Mouse (Mus musculus): ENCODE data around the gene Dnlz. TPM values are rescaled to one million over a fixed set of nuclear protein-coding genes. Genes with fewer than 3 reads are reported as not detected.
"Not testable (repeated sequence)": the region's sequence is repeated elsewhere in the genome, so short reads cannot be mapped to it uniquely, and the experiment has no call there.

The Dnlz gene
- 1 to 10 TPM; 6.5 to 7.4 TPM for polyA plus RNA-seq (2017; shearing (Covaris generic))

GRCm38 (mm10) chr2:26351358-26352290 lies at the start of gene Dnlz:
TSS of gene Dnlz (minus strand) at chr2:26352110.
- ATAC-seq = peak; percentile 86

GRCm38 (mm10) chr2:26401023-26401422 lies 49.1 kb upstream of the Dnlz start:
- ATAC-seq = no peak

GRCm38 (mm10) chr2:26400296-26400695 lies 48.4 kb upstream of the Dnlz start:
- ATAC-seq = no peak

- no peak for ATAC-seq
Observed at GRCm38 (mm10) chr2:26399647-26400046, 47.7 kb upstream of the Dnlz start.

GRCm38 (mm10) chr2:26398978-26399377 lies 47.1 kb upstream of the Dnlz start:
- ATAC-seq = no peak

- no peak for ATAC-seq
Observed at GRCm38 (mm10) chr2:26391617-26392016, 39.7 kb upstream of the Dnlz start.

- no peak for ATAC-seq
Observed at GRCm38 (mm10) chr2:26390954-26391353, 39.0 kb upstream of the Dnlz start.

- peak; percentile 89 for ATAC-seq
Observed at GRCm38 (mm10) chr2:26389154-26389690, 37.3 kb upstream of the Dnlz start, which contains the start of the genes Entr1 and Pmpca. TSS of gene Entr1 (minus strand) at chr2:26389316. TSS of gene Pmpca (plus strand) at chr2:26389339.

- ATAC-seq = peak; percentile 7
Observed at GRCm38 (mm10) chr2:26388682-26389153, 36.8 kb upstream of the Dnlz start.

- no peak for ATAC-seq
Observed at GRCm38 (mm10) chr2:26387713-26388112, 35.8 kb upstream of the Dnlz start.

- ATAC-seq = not testable (repeated sequence)
Observed at GRCm38 (mm10) chr2:26380871-26381270, 29.0 kb upstream of the Dnlz start.

- ATAC-seq = peak; percentile 100
Observed at GRCm38 (mm10) chr2:26380131-26380771, 28.3 kb upstream of the Dnlz start, which contains the start of gene Snapc4. TSS of gene Snapc4 (minus strand) at chr2:26380653.

- no peak for ATAC-seq
Observed at GRCm38 (mm10) chr2:26372396-26372795, 20.5 kb upstream of the Dnlz start.

- ATAC-seq = no peak
Observed at GRCm38 (mm10) chr2:26368572-26368971, 16.7 kb upstream of the Dnlz start.

GRCm38 (mm10) chr2:26367911-26368310 lies 16.0 kb upstream of the Dnlz start:
- no peak for ATAC-seq

GRCm38 (mm10) chr2:26364738-26365465 lies 13.0 kb upstream of the Dnlz start:
- no peak for ATAC-seq

- no peak for ATAC-seq
Observed at GRCm38 (mm10) chr2:26363481-26363880, 11.6 kb upstream of the Dnlz start.

GRCm38 (mm10) chr2:26362991-26363390 lies 11.1 kb upstream of the Dnlz start:
- no peak for ATAC-seq

- ATAC-seq = no peak
Observed at GRCm38 (mm10) chr2:26360772-26361171, 8.9 kb upstream of the Dnlz start, which contains the start of gene Card9. TSS of gene Card9 (minus strand) at chr2:26360918.

- ATAC-seq = no peak
Observed at GRCm38 (mm10) chr2:26359983-26360382, 8.1 kb upstream of the Dnlz start.

GRCm38 (mm10) chr2:26358667-26359320 lies 6.9 kb upstream of the Dnlz start:
- ATAC-seq = no peak

GRCm38 (mm10) chr2:26357484-26357883 lies 5.6 kb upstream of the Dnlz start:
- no peak for ATAC-seq

Measured in activated CD4-positive, CD25-positive, alpha-beta regulatory T cell, adult 4 months (primary cell).